Mouse (Mus musculus) midbrain, embryonic 14.5 days (tissue): ENCODE data around the gene Cyct. TPM values are rescaled to one million over a fixed set of nuclear protein-coding genes. Genes with fewer than 3 reads are reported as not detected.
A peak's percentile ranks its signal among the peaks of the same experiment; 100 is the strongest.

Experiments
- ATAC-seq: fragments of 200-750 bp; cut with Nextera tagmentation; 2 replicates; pipeline ENCODE4 v1.8.0; 2017; ENCODE audit warnings: moderate number of reproducible peaks, moderate library complexity; ENCODE audit not compliant: low FRiP score, low TSS enrichment
- DNase-seq: peaks from one replicate; pipeline ENCODE4 v3.0.0-alpha.2; 2015
- H3K27ac ChIP-seq: fragments of 300-500 bp; sonication (generic); replicated peaks from 2 replicates; pipeline ENCODE4 v1.5.1; 2014; ENCODE audit warnings: mild to moderate bottlenecking, low read depth, low read length, moderate library complexity
- H3K27me3 ChIP-seq: fragments of 300-500 bp; sonication (generic); 2 replicates; pipeline ENCODE4 v1.6.1; 2014; ENCODE audit warnings: low read length, control low read depth, mixed read lengths; ENCODE audit not compliant: control insufficient read depth, insufficient read depth
- H3K36me3 ChIP-seq: fragments of 300-500 bp; sonication (generic); 2 replicates; pipeline ENCODE4 v1.6.1; 2014; ENCODE audit warnings: low read length, control low read depth; ENCODE audit not compliant: control insufficient read depth, insufficient read depth
- H3K4me1 ChIP-seq: fragments of 300-500 bp; sonication (generic); 2 replicates; pipeline ENCODE4 v1.6.1; 2014; ENCODE audit warnings: mild to moderate bottlenecking, antibody characterized with exemption, low read length, control low read depth; ENCODE audit not compliant: control insufficient read depth, insufficient read depth
- H3K4me2 ChIP-seq: fragments of 300-500 bp; sonication (generic); 2 replicates; pipeline ENCODE4 v1.6.1; 2014; ENCODE audit warnings: mild to moderate bottlenecking, low read length, moderate library complexity
- H3K4me3 ChIP-seq: fragments of 300-500 bp; sonication (generic); replicated peaks from 2 replicates; pipeline ENCODE4 v1.5.1; 2014; ENCODE audit warnings: low read depth, low read length
- H3K9ac ChIP-seq: fragments of 300-500 bp; sonication (generic); replicated peaks from 2 replicates; pipeline ENCODE4 v1.6.1; 2014; ENCODE audit warnings: mild to moderate bottlenecking, low read length, moderate library complexity
- H3K9me3 ChIP-seq: fragments of 300-500 bp; sonication (generic); 2 replicates; pipeline ENCODE4 v1.6.1; 2016; ENCODE audit warnings: low read length, control low read depth, mixed read lengths; ENCODE audit not compliant: control insufficient read depth
- whole genome bisulfite sequencing: fragments of 180-500 bp; shearing (Covaris S2); extraction: QIAGEN DNeasy Blood & Tissue Kit; methylation state at CpG from one replicate; pipeline ENCODE4 v1.1.7; 2014; 5-methylcytosine and 5-hydroxymethylcytosine counted together
- polyA plus RNA-seq: library from polyadenylated mRNA; unstranded; fragments of >200 nt; fragmentation: Nextera tagmentation; extraction: Ambion mirVana; gene quantifications from 2 replicates; pipeline ENCODE4 v1.2.1, GENCODE M21; 2014

The Cyct gene
- polyA plus RNA-seq, 1 experiment from 2014 or later = not detected

GRCm38 (mm10) chr2:76378646-76379045 lies 18.4 kb upstream of the Cyct start:
- H3K4me1 ChIP-seq = no peaks in the 10 kb centered on the region
- no peaks in the 10 kb centered on the region for H3K9me3 ChIP-seq
- peaks cover 87% of the 10 kb centered on the region for H3K36me3 ChIP-seq
- H3K27ac ChIP-seq = no peak overlapping the region
- H3K4me2 ChIP-seq = no peak overlapping the region
- H3K4me3 ChIP-seq = no peak overlapping the region
- WGBS = 97% methylated on average over 19 of the region's 19 CpGs
- no peak for ATAC-seq
- no peak overlapping the region for H3K9ac ChIP-seq
- H3K27me3 ChIP-seq = no peaks in the 10 kb centered on the region
- no peak for DNase-seq

- ATAC-seq (no peak), DNase-seq (no peak)
- no peak overlapping the region for H3K4me3 ChIP-seq
- no peaks in the 10 kb centered on the region for H3K9me3 ChIP-seq
- no peak overlapping the region for H3K9ac ChIP-seq
- H3K4me2 ChIP-seq = no peak overlapping the region
- peaks cover 69% of the 10 kb centered on the region for H3K36me3 ChIP-seq
- no peak overlapping the region for H3K27ac ChIP-seq
- no peaks in the 10 kb centered on the region for H3K27me3 ChIP-seq
- WGBS = 95% methylated on average over 6 of the region's 6 CpGs
- H3K4me1 ChIP-seq = peaks cover 8% of the 10 kb centered on the region
Measured at GRCm38 (mm10) chr2:76374544-76375206, 14.4 kb upstream of the Cyct start.

- H3K36me3 ChIP-seq = peaks cover 46% of the 10 kb centered on the region
- ATAC-seq (no peak), DNase-seq (no peak)
- H3K27ac ChIP-seq = no peak overlapping the region
- no peak overlapping the region for H3K4me2 ChIP-seq
- no peak overlapping the region for H3K4me3 ChIP-seq
- no peaks in the 10 kb centered on the region for H3K9me3 ChIP-seq
- no peak overlapping the region for H3K9ac ChIP-seq
- H3K4me1 ChIP-seq = peaks cover 8% of the 10 kb centered on the region
- 93% methylated on average over 4 of the region's 4 CpGs for WGBS
- no peaks in the 10 kb centered on the region for H3K27me3 ChIP-seq
Measured at GRCm38 (mm10) chr2:76372244-76372643, 12.0 kb upstream of the Cyct start.

GRCm38 (mm10) chr2:76370656-76370922 lies 10.3 kb upstream of the Cyct start:
- Histone ChIP-seq H3K27ac (no peak overlapping the region; the same call in 1 of the 2 replicates), H3K27me3 (no peaks in the 10 kb centered on the region), H3K4me3 (peak overlapping the region; percentile 95), H3K9me3 (no peaks in the 10 kb centered on the region), H3K9ac (peak overlapping the region; percentile 81), H3K36me3 (peaks cover 36% of the 10 kb centered on the region), H3K4me1 (peaks cover 8% of the 10 kb centered on the region), H3K4me2 (peak overlapping the region; percentile 79)
- ATAC-seq = no peak
- 5% methylated on average over 7 of the region's 7 CpGs for WGBS
- DNase-seq = no peak

- H3K4me1 ChIP-seq = peaks cover 8% of the 10 kb centered on the region
- peak; percentile 92 for ATAC-seq
- no peaks in the 10 kb centered on the region for H3K27me3 ChIP-seq
- DNase-seq = peak; percentile 96
- peaks cover 31% of the 10 kb centered on the region for H3K36me3 ChIP-seq
- H3K27ac ChIP-seq = peak within 1 kb of the TSS; percentile 67
- peak within 1 kb of the TSS; percentile 95 for H3K4me3 ChIP-seq
- H3K4me2 ChIP-seq = peak within 1 kb of the TSS; percentile 79
- peak within 1 kb of the TSS; percentile 81 for H3K9ac ChIP-seq
- no peaks in the 10 kb centered on the region for H3K9me3 ChIP-seq
- under 1% methylated on average over 61 of the region's 61 CpGs for WGBS
Measured at GRCm38 (mm10) chr2:76369821-76370655, 9.8 kb upstream of the Cyct start, which contains the start of gene Rbm45. Gene Rbm45, plus strand, starts transcription at chr2:76369984.

GRCm38 (mm10) chr2:76368861-76369660 lies 8.8 kb upstream of the Cyct start:
- no peak overlapping the region for H3K4me3 ChIP-seq
- no peaks in the 10 kb centered on the region for H3K27me3 ChIP-seq
- 74% methylated on average over 12 of the region's 13 CpGs for WGBS
- no peak overlapping the region for H3K27ac ChIP-seq
- DNase-seq = no peak
- no peak overlapping the region for H3K9ac ChIP-seq
- H3K9me3 ChIP-seq = no peaks in the 10 kb centered on the region
- peaks cover 8% of the 10 kb centered on the region for H3K4me1 ChIP-seq
- peaks cover 21% of the 10 kb centered on the region for H3K36me3 ChIP-seq
- peak; percentile 3; the same call in 1 of the 2 replicates for ATAC-seq
- no peak overlapping the region for H3K4me2 ChIP-seq

- Histone ChIP-seq H3K9me3 (no peaks in the 10 kb centered on the region), H3K36me3 (peaks cover 4% of the 10 kb centered on the region), H3K9ac (no peak overlapping the region), H3K4me3 (no peak overlapping the region), H3K27me3 (no peaks in the 10 kb centered on the region), H3K27ac (no peak overlapping the region), H3K4me1 (peaks cover 8% of the 10 kb centered on the region), H3K4me2 (no peak overlapping the region)
- WGBS = 20% methylated on average over 9 of the region's 9 CpGs
- DNase-seq = peak; percentile 96
- ATAC-seq = no peak
Measured at GRCm38 (mm10) chr2:76367188-76367922, 7.1 kb upstream of the Cyct start.

- H3K27ac ChIP-seq = no peak overlapping the region
- DNase-seq (no peak), ATAC-seq (no peak)
- H3K9me3 ChIP-seq = no peaks in the 10 kb centered on the region
- H3K27me3 ChIP-seq = no peaks in the 10 kb centered on the region
- WGBS = 79% methylated on average over 4 of the region's 4 CpGs
- H3K4me3 ChIP-seq = no peak overlapping the region
- H3K9ac ChIP-seq = no peak overlapping the region
- no peaks in the 10 kb centered on the region for H3K36me3 ChIP-seq
- no peak overlapping the region for H3K4me2 ChIP-seq
- H3K4me1 ChIP-seq = peaks cover 3% of the 10 kb centered on the region
Measured at GRCm38 (mm10) chr2:76365811-76366210, 5.6 kb upstream of the Cyct start.
